Mouse (Mus musculus) limb, embryonic 12.5 days (tissue): ENCODE measurements around the gene Cmpk1. TPM values are rescaled to one million over a fixed set of nuclear protein-coding genes. Genes with fewer than 3 reads are reported as not detected.
A peak's percentile ranks its signal among the peaks of the same experiment; 100 is the strongest.
"Not testable (repeated sequence)": the region's sequence is repeated elsewhere in the genome, so short reads cannot be mapped to it uniquely, and the experiment has no call there.

Source experiments
- ATAC-seq: fragments of 200-750 bp; cut with Nextera tagmentation; 2 replicates; pipeline ENCODE4 v1.8.0; 2017; ENCODE audit warnings: low read depth, moderate TSS enrichment; ENCODE audit not compliant: insufficient number of reproducible peaks, insufficient read depth, low FRiP score, low TSS enrichment
- H3K27ac ChIP-seq: fragments of 300-500 bp; sonication (generic); 2 replicates; pipeline ENCODE4 v1.5.1; 2016; ENCODE audit warnings: mild to moderate bottlenecking, moderate library complexity
- H3K27me3 ChIP-seq: fragments of 300-500 bp; sonication (generic); 2 replicates; pipeline ENCODE4 v1.6.1; 2016; ENCODE audit warnings: mild to moderate bottlenecking, moderate library complexity
- H3K36me3 ChIP-seq: fragments of 300-500 bp; sonication (generic); 2 replicates; pipeline ENCODE4 v1.6.1; 2016; ENCODE audit warnings: mild to moderate bottlenecking, moderate library complexity
- H3K4me1 ChIP-seq: fragments of 300-500 bp; sonication (generic); replicated peaks from 2 replicates; pipeline ENCODE4 v1.6.1; 2016
- H3K4me2 ChIP-seq: fragments of 300-500 bp; sonication (generic); 2 replicates; pipeline ENCODE4 v1.6.1; 2016; ENCODE audit warnings: mild to moderate bottlenecking, moderate library complexity
- H3K4me3 ChIP-seq: fragments of 300-500 bp; sonication (generic); replicated peaks from 2 replicates; pipeline ENCODE4 v1.5.1; 2016; ENCODE audit warnings: mild to moderate bottlenecking
- H3K9ac ChIP-seq: fragments of 300-500 bp; sonication (generic); replicated peaks from 2 replicates; pipeline ENCODE4 v1.6.1; 2016; ENCODE audit warnings: mild to moderate bottlenecking, moderate library complexity
- H3K9me3 ChIP-seq: fragments of 300-500 bp; sonication (generic); 2 replicates; pipeline ENCODE4 v1.6.1; 2016; ENCODE audit warnings: mild to moderate bottlenecking, moderate library complexity
- WGBS: fragments of 180-500 bp; shearing (Covaris S2); methylation state at CpG from one replicate; pipeline ENCODE4 v1.1.7; 2016; 5-methylcytosine and 5-hydroxymethylcytosine counted together
- polyA plus RNA-seq: library from polyadenylated mRNA; unstranded; fragments of >200 nt; fragmentation: Nextera tagmentation; extraction: Ambion mirVana; gene quantifications from 2 replicates; pipeline ENCODE4 v1.2.1, GENCODE M21; 2016

Gene Cmpk1
- polyA plus RNA-seq, 1 experiment from 2014 or later = 81.8 TPM

- Histone ChIP-seq H3K27me3 (no peaks in the 10 kb centered on the region), H3K4me3 (no peak overlapping the region), H3K4me2 (no peak overlapping the region), H3K36me3 (0 out of 2 replicates have a peak, but pooled peaks cover 3% of the 10 kb centered on the region), H3K9me3 (no peaks in the 10 kb centered on the region), H3K9ac (no peak overlapping the region), H3K27ac (no peak overlapping the region), H3K4me1 (peaks cover 11% of the 10 kb centered on the region; the same call in 1 of the 2 replicates)
- WGBS = 75% methylated on average over 1 of the region's 1 CpGs
- ATAC-seq = no peak
Observed at GRCm38 (mm10) chr4:114982619-114983018, 4.4 kb downstream of the Cmpk1 start.

DNA sequence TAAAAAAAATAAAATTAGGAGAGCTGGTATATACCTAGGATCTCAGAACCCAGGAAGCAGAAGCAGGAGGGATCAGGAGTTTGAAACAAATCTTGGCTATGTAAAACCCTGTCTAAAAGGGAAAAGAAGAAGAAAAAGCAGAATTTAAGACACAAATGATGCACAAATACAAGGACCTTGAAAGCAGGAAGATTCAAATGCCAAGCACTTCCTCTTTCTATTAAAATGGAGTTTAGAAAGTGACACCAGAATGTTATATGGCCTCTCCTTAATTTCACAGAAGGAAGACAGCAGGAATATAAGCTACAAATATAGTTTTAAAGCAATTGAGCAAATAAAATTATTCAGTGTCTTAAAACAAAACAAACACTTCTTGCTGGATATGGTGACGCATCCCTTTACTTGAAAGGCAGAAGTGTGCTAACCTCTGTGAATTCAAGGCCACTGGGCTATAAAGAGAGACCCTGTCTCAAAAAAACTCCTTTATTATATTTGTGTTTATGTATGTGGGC, 13.8 kb downstream of the Cmpk1 start:
- Histone ChIP-seq H3K4me2 (no peak overlapping the region), H3K36me3 (peaks cover 9% of the 10 kb centered on the region), H3K27me3 (no peaks in the 10 kb centered on the region), H3K4me3 (no peak overlapping the region), H3K9me3 (no peaks in the 10 kb centered on the region), H3K9ac (no peak overlapping the region), H3K27ac (no peak overlapping the region), H3K4me1 (no peaks in the 10 kb centered on the region)
- WGBS = 88% methylated on average over 1 of the region's 1 CpGs
- no peak for ATAC-seq

- no peaks in the 10 kb centered on the region for H3K27me3 ChIP-seq
- no peak for ATAC-seq
- no peaks in the 10 kb centered on the region for H3K9me3 ChIP-seq
- H3K4me3 ChIP-seq = no peak overlapping the region
- no peak overlapping the region for H3K27ac ChIP-seq
- no peak overlapping the region for H3K9ac ChIP-seq
- H3K4me1 ChIP-seq = no peaks in the 10 kb centered on the region
- 96% methylated on average over 5 of the region's 5 CpGs for WGBS
- H3K4me2 ChIP-seq = no peak overlapping the region
- peaks cover 28% of the 10 kb centered on the region for H3K36me3 ChIP-seq
Observed at GRCm38 (mm10) chr4:114970736-114971135, 16.3 kb downstream of the Cmpk1 start.

- H3K4me2 ChIP-seq, H3K9me3 ChIP-seq, H3K4me3 ChIP-seq, H3K9ac ChIP-seq, H3K27me3 ChIP-seq, H3K27ac ChIP-seq, H3K4me1 ChIP-seq, ATAC-seq: not testable (repeated sequence)
- WGBS = 75% methylated on average over 2 of the region's 2 CpGs
- peaks cover 54% of the 10 kb centered on the region for H3K36me3 ChIP-seq
Observed at GRCm38 (mm10) chr4:114960881-114961280, 26.2 kb downstream of the Cmpk1 start.

DNA sequence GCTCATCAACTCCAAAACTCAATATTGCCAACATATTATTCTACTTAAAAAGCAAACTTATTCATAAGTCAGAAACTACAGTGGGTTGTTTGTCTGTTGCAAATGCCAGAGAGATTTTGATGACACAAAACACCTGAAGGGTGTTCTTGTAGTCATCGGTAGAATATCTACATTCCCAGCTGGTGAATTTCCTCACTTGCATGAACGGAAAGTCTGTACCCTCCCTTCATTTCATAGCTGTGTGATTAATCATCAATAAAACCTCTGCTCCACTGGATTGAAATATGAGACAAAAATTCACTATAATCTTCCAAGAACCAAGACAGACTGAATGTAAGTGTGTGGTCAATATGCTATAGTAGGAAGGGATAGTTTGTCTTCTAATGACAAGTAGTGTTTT, 27.5 kb downstream of the Cmpk1 start:
- 94% methylated on average over 2 of the region's 2 CpGs for WGBS

GRCm38 (mm10) chr4:114958786-114959185, 28.3 kb downstream of the Cmpk1 start:
- Histone ChIP-seq H3K27me3 (no peaks in the 10 kb centered on the region), H3K27ac (no peak overlapping the region), H3K9me3 (no peaks in the 10 kb centered on the region), H3K36me3 (peaks cover 35% of the 10 kb centered on the region), H3K4me1 (no peaks in the 10 kb centered on the region), H3K4me2 (no peak overlapping the region), H3K9ac (no peak overlapping the region), H3K4me3 (no peak overlapping the region)
- 95% methylated on average over 4 of the region's 4 CpGs for WGBS
- no peak for ATAC-seq

More for the DNA sequence above, 27.5 kb downstream of the Cmpk1 start:
- no peak for ATAC-seq
- H3K4me2 ChIP-seq = no peak overlapping the region
- H3K36me3 ChIP-seq = peaks cover 41% of the 10 kb centered on the region
- H3K9ac ChIP-seq = no peak overlapping the region
- H3K4me1 ChIP-seq = no peaks in the 10 kb centered on the region
- H3K27me3 ChIP-seq = no peaks in the 10 kb centered on the region
- H3K4me3 ChIP-seq = no peak overlapping the region
- H3K27ac ChIP-seq = no peak overlapping the region
- no peaks in the 10 kb centered on the region for H3K9me3 ChIP-seq

DNA sequence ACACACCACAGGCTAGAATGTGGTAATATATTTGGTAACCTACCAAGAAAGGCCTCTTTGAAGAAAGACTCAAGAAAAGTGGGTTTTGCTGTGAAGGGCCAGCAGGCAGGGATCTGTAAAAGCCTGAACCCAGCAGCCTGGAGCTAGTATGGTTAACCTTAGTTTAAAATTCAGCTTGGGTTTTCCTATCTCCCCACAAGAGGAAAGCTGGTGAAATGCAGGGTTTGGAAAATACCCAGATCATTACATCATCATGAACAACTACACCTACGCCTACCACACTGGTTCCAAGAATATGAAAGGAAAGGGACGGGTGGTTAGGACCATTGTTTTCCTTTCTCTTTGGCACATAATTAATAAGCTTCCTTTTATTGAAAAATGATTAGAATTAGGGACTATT, 28.8 kb downstream of the Cmpk1 start:
- WGBS = 90% methylated on average over 2 of the region's 2 CpGs

GRCm38 (mm10) chr4:114957403-114957802, 29.6 kb downstream of the Cmpk1 start:
- H3K9me3 ChIP-seq = no peaks in the 10 kb centered on the region
- no peak overlapping the region for H3K9ac ChIP-seq
- H3K4me1 ChIP-seq = peaks cover 4% of the 10 kb centered on the region; the same call in 1 of the 2 replicates
- H3K36me3 ChIP-seq = peaks cover 26% of the 10 kb centered on the region
- no peak overlapping the region for H3K27ac ChIP-seq
- no peak overlapping the region for H3K4me2 ChIP-seq
- H3K4me3 ChIP-seq = no peak overlapping the region
- H3K27me3 ChIP-seq = peaks cover 6% of the 10 kb centered on the region; the same call in 1 of the 2 replicates
- ATAC-seq = no peak

More for the DNA sequence above, 28.8 kb downstream of the Cmpk1 start:
- Histone ChIP-seq H3K27me3 (0 out of 2 replicates have a peak, but pooled peaks cover under 1% of the 10 kb centered on the region), H3K4me2 (no peak overlapping the region), H3K4me1 (peaks cover 2% of the 10 kb centered on the region; the same call in 1 of the 2 replicates), H3K27ac (no peak overlapping the region), H3K36me3 (peaks cover 35% of the 10 kb centered on the region), H3K4me3 (no peak overlapping the region), H3K9ac (no peak overlapping the region), H3K9me3 (no peaks in the 10 kb centered on the region)
- ATAC-seq = no peak

- H3K4me2 ChIP-seq = no peak overlapping the region
- peaks cover 4% of the 10 kb centered on the region; the same call in 1 of the 2 replicates for H3K4me1 ChIP-seq
- no peak overlapping the region for H3K9ac ChIP-seq
- H3K4me3 ChIP-seq = no peak overlapping the region
- WGBS = 76% methylated on average over 3 of the region's 3 CpGs
- H3K27ac ChIP-seq = no peak overlapping the region
- H3K27me3 ChIP-seq = peaks cover 37% of the 10 kb centered on the region
- no peaks in the 10 kb centered on the region for H3K36me3 ChIP-seq
- no peaks in the 10 kb centered on the region for H3K9me3 ChIP-seq
- peak; percentile 23; the same call in 1 of the 2 replicates for ATAC-seq
Observed at GRCm38 (mm10) chr4:114953172-114953571, 33.9 kb downstream of the Cmpk1 start.

- Histone ChIP-seq H3K4me2 (no peak overlapping the region), H3K27me3 (peaks cover 80% of the 10 kb centered on the region), H3K9me3 (no peaks in the 10 kb centered on the region), H3K4me1 (peaks cover 16% of the 10 kb centered on the region), H3K27ac (no peak overlapping the region), H3K4me3 (no peak overlapping the region), H3K36me3 (no peaks in the 10 kb centered on the region), H3K9ac (no peak overlapping the region)
- ATAC-seq = no peak
- WGBS = 60% methylated on average over 7 of the region's 7 CpGs
Observed at GRCm38 (mm10) chr4:114947852-114948481, 39.1 kb downstream of the Cmpk1 start.

DNA sequence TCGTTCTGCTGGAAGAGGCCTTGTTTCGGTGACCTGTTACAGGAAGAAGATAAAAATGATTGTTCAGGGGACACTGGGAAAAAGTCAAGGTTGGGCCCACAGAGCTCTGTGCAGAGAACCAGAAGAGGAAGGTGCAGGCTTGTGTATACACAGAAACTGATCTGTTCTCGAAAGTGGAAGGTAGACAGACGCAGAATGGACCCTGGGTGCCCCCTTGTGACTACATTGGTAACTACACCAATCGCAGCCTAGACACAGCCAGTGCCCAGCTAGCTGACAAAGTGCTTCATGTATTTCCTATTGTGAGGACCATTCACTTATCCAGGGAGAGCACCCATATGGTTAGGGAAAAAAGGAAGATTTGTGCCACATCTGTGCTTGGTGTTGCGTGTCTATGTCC, 39.6 kb downstream of the Cmpk1 start:
- peaks cover 77% of the 10 kb centered on the region for H3K27me3 ChIP-seq

GRCm38 (mm10) chr4:114946416-114946815, 40.6 kb downstream of the Cmpk1 start:
- WGBS = 79% methylated on average over 4 of the region's 4 CpGs
- H3K27me3 ChIP-seq = peaks cover 85% of the 10 kb centered on the region

More for the DNA sequence above, 39.6 kb downstream of the Cmpk1 start:
- 29% methylated on average over 6 of the region's 6 CpGs for WGBS
- Histone ChIP-seq H3K4me2 (no peak overlapping the region), H3K36me3 (no peaks in the 10 kb centered on the region), H3K4me3 (no peak overlapping the region), H3K27ac (no peak overlapping the region), H3K9ac (no peak overlapping the region), H3K9me3 (no peaks in the 10 kb centered on the region), H3K4me1 (peaks cover 22% of the 10 kb centered on the region)
- no peak for ATAC-seq

More at GRCm38 (mm10) chr4:114946416-114946815, 40.6 kb downstream of the Cmpk1 start:
- no peak overlapping the region for H3K4me3 ChIP-seq
- H3K4me1 ChIP-seq = peaks cover 30% of the 10 kb centered on the region
- no peak overlapping the region for H3K27ac ChIP-seq
- H3K9ac ChIP-seq = no peak overlapping the region
- H3K9me3 ChIP-seq = no peaks in the 10 kb centered on the region
- ATAC-seq = no peak
- H3K4me2 ChIP-seq = no peak overlapping the region
- H3K36me3 ChIP-seq = no peaks in the 10 kb centered on the region
